Mouse (Mus musculus): ENCODE results near the gene Klhl2.

DNA sequence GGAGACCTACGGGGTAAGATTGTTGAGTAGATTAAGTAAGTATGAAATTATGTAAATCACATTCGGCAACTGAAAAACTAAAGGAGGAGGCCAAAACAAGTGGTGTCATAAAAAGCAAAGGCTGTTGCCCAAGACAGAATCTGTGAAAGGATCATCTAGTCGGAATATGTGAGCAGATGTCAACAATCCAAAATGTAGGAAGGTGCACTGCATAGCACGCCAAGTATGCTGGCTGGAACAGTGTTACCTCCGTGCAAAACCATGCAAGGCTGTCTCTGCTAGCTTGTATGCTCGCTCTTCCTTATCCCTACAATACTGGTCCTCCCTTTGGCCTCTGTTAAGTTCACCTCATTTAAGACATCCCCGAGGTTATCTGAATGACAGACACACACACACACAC is 4.5 kb downstream of the Klhl2 start:
- TF ChIP-seq CTCF (IDR thresholded peaks at IDR 0.05; ENCODE audit: low read depth) (no peak), EP300 (IDR thresholded peaks at IDR 0.05; ENCODE audit: low read depth) (no peak)
